Mouse (Mus musculus) gastrocnemius, adult 8-10 months (tissue): ENCODE data around the gene Susd6. TPM values are rescaled to one million over a fixed set of nuclear protein-coding genes. Genes with fewer than 3 reads are reported as not detected.
A peak's percentile ranks its signal among the peaks of the same experiment; 100 is the strongest.

Experiments used
- DNase-seq, 2 experiments: peaks; one replicate each; pipeline ENCODE4 v3.0.0; 2022; ENCODE audit warnings: low spot score in 2 of 2
- total RNA-seq, 4 experiments: library from RNA; stranded (reverse); gene quantifications; 2 replicates each; pipeline ENCODE4 v1.2.4; 2022

Susd6 gene
- total RNA-seq = 10 to 100 TPM; 39.3 to 51.9 (median 44.3) TPM

- DNase-seq = peak; percentile 99
These were observed at the start of gene Susd6 for GRCm38 (mm10) chr12:80789849-80790694. Gene Susd6 (plus strand): TSS chr12:80790510.

- DNase-seq = no peak
These were observed 45.7 kb upstream of the Susd6 start for GRCm38 (mm10) chr12:80744614-80745013.

GRCm38 (mm10) chr12:80746031-80746813, 44.1 kb upstream of the Susd6 start:
- no peak for DNase-seq

DNA sequence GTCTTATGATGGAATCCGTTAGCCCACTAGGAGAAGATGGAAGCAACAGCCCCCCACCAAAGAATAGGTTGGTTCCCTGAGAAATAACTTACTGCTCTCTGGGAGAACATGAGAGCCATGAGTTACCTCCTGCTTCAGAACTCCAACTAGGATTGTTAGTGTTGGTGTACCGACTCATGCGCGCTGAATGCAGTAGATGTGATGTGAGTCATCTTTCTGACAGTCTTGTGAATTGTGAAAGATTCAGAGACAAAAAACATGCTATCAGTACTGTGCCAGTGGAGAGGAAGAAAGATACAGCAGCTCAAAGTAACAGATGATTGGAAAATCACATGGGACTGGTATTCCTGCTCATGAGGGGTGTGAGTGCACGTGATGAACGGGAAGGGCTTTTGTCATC, 38.8 kb upstream of the Susd6 start:
- DNase-seq = no peak

DNA sequence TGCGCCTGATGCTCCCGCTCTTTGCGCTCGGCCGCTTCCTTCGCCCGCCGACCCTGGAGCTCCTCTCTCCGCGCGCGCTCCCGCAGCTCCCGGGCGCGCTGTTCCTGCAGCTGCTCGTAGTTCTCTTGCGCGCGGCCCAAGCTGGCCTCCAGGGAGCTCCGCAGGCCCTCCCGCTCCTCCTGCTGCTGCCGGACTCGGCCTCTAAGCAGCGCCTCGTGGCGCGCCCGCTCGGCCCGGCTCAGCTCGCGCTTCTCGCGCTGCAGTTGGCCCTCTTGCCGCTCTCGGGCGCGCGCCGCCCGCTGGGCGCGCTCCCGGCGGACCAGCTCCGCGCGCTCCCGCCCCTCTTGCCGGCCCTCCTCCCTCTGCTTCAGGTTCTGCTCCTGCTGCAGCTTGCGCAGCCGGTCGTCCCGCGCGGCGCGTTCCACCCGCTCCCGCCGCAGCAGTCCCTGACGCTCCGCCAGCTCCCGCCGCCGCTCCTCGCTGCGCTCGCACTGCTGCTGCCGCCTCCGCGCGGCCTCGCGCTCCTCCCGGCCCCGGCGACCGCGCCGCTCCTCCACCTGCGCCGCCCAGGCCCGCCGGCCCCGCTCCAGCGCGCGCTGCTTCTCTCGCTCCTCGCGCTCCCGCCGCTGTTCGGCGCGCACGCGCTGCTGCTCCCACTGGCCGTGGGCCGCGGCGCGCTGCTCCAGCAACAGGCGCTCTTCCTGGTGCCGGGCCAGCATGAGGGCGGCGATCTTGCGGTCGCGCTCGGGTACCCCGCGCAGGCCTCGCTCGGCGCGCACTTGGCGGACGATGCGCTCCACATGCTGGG, 32.4 kb upstream of the Susd6 start:
- peak; percentile 36 to 54 for DNase-seq

- peak in 1 of 2 experiments; percentile 7 for DNase-seq
These were observed 31.5 kb upstream of the Susd6 start for GRCm38 (mm10) chr12:80758559-80759386.

- DNase-seq = no peak
These were observed 31.0 kb upstream of the Susd6 start for GRCm38 (mm10) chr12:80759387-80759712.

GRCm38 (mm10) chr12:80759713-80760395, 30.5 kb upstream of the Susd6 start:
- no peak for DNase-seq

GRCm38 (mm10) chr12:80760396-80760801, 29.9 kb upstream of the Susd6 start, which contains the start of gene Ccdc177:
Gene Ccdc177 (minus strand): TSS chr12:80760687.
- DNase-seq = peak; percentile 36 to 46

GRCm38 (mm10) chr12:80762982-80763381, 27.3 kb upstream of the Susd6 start:
- DNase-seq = no peak

- DNase-seq = no peak
These were observed 26.2 kb upstream of the Susd6 start for GRCm38 (mm10) chr12:80764116-80764515.

- peak; percentile 56 to 61 for DNase-seq
These were observed 20.6 kb upstream of the Susd6 start for GRCm38 (mm10) chr12:80769697-80770096.

GRCm38 (mm10) chr12:80774786-80775185, 15.5 kb upstream of the Susd6 start:
- no peak for DNase-seq

GRCm38 (mm10) chr12:80776046-80776634, 14.2 kb upstream of the Susd6 start:
- no peak for DNase-seq

- DNase-seq = no peak
These were observed 11.9 kb upstream of the Susd6 start for GRCm38 (mm10) chr12:80778188-80778936.

- no peak for DNase-seq
These were observed 10.6 kb upstream of the Susd6 start for GRCm38 (mm10) chr12:80779760-80780159.

DNA sequence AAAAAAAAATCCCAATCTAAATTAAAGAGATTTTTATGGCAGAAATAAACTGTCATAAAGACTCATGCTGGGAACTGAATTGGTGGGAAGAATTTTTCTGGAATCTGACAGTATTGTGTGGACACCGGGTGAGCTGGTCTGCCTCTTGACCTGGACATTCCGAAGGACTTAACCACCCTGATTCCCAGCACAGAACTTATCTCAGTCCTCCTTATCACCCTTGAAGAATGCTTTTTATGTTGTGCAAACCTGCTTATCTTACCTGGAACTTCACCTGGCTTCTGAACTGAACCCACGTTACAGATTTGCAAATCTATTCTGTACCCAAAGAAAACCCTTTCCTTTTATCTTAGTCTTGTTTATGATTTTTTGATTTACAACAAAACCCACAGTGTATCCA, 8.1 kb upstream of the Susd6 start:
- no peak for DNase-seq

DNA sequence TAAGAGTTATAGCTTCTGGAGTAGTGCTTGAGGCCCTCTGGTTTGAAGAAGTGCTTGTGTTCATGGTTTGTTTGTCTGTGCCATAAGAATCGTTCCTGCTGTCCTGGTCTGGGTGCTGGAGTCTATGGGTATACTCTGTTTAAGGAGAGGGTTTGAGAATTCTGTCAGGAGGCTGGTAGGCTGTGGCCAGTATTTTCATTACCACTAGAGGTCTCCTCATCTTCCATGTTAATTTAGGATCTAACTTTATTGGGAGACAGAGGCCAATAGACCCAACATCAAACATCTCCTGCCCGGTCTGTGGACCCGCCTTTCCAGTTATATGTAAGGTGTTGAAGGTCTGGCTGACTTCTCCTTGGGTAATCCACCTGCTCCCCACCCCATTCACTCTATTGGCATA, 7.4 kb upstream of the Susd6 start:
- no peak for DNase-seq

- DNase-seq = no peak
These were observed 6.4 kb upstream of the Susd6 start for GRCm38 (mm10) chr12:80783889-80784288.
